Mouse (Mus musculus): Measurements from ENCODE around the gene Elob.
A peak's percentile ranks its signal among the peaks of the same experiment; 100 is the strongest.

The Elob gene

DNA sequence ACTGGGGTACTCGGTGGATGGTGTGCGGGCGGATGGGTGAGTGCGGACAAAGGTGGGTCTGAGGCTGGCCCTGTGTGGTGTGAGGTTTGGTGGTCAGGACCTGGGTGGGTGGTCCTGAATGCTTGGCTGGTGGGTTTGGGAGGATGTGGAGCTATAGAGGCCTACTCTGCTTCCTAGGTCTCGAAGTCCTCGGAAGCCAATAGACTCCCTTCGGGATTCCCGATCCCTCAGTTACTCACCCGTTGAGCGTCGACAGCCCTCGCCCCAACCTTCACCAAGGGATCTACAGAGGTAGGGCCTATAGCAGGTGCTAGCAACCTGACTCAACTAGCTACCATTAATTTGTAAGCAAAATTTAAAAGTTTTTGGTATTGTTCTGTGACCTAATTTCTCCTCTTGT is 5.3 kb downstream of the Elob start:
- DNase-seq (ENCODE audit: low spot score), result no peak

DNA sequence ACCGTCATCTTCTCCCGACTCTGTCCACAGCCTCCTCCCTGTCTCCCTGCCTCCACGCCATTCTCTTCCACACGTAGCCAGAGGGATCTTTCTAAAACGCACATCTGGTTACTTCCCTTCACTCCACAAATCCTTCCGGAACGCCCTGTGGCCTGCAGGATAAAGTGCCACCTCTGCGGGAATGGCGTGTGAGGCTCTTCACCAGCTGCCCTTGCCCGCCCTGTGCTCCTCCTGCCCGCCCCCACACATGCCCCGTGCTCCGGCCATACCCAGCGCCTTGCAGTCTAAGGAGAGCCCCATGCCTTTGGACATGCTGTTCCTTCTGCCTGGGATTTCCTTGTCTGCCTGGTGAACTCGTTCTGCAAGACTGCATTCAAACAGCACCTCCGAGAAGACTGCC is 5.9 kb downstream of the Elob start:
- no peak for DNase-seq (ENCODE audit: low spot score)

DNA sequence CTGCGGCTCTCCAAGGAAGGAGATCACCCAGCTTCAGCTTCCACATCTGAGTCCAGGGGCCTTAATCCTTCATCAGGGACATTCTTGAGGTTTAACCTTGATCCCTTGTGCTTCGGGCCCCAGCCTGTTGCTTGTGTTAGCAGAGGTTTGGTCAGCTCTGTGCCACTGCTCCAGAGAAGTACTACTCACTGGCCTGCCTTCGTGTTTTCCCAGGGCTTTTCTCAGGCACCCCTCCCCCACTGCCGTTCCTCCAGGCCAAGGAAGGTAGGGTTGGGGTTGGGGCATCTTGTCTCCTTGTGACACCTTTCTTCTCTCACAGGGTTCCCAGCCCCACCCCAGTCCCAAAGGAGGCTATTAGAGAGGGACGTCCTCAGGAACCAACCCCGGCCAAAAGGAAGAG is 6.8 kb downstream of the Elob start:
- no peak for DNase-seq (ENCODE audit: low spot score)

DNA sequence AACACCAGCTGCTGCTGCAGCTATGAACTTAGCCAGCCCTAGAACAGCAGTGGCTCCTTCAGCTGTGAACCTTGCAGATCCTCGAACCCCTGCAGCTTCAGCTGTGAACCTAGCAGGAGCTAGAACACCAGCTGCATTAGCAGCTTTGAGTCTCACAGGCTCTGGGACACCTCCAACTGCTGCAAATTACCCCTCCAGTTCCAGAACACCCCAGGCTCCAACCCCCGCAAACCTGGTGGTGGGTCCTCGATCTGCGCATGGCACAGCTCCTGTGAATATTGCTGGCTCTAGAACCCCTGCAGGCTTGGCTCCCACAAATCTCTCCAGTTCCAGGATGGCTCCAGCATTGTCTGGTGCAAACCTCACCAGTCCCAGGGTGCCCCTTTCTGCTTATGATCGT is 8.2 kb downstream of the Elob start:
- DNase-seq (ENCODE audit: low spot score), result no peak

DNA sequence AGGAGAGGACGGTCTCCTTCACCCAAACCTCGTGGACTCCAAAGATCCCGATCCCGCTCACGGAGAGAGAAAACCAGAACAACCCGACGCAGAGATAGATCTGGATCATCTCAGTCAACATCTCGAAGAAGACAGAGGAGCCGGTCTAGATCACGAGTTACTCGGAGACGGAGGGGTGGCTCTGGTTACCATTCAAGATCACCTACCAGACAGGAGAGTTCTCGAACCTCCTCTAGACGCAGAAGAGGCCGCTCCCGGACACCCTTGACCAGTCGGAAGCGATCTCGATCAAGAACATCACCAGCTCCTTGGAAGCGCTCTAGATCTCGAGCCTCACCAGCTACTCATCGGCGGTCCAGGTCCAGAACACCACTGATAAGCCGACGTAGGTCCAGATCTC is 9.7 kb downstream of the Elob start:
- DNase-seq (ENCODE audit: low spot score), result no peak

DNA sequence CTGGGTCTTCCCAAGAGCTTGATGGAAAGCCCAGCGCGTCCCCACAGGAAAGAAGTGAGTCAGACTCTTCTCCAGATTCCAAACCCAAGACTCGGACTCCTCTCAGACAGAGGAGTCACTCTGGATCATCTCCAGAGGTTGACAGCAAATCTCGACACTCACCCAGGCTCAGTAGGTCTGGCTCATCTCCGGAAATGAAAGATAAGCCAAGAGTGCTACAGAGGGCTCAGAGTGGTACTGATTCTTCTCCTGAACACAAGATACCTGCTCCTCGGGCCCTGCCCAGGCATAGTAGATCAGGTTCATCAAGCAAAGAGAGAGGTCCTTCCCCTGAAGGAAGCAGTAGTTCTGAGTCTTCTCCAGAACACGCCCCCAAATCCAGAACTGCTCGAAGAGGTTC is 10.4 kb downstream of the Elob start:
- no peak for DNase-seq (ENCODE audit: low spot score)

DNA sequence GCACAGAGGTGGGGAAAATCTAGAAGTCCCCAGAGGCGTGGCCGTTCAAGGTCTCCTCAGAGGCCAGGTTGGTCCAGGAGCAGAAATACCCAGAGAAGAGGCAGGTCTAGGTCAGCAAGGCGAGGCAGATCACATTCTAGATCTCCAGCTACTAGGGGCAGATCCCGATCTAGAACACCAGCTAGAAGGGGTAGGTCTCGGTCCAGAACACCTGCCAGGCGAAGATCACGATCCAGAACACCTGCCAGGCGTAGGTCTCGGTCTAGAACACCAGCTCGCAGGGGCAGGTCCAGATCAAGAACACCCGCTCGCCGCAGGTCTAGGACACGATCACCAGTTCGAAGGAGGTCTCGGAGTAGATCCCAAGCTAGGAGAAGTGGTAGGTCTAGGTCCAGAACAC is 13.3 kb downstream of the Elob start:
- DNase-seq (ENCODE audit: low spot score), result no peak

DNA sequence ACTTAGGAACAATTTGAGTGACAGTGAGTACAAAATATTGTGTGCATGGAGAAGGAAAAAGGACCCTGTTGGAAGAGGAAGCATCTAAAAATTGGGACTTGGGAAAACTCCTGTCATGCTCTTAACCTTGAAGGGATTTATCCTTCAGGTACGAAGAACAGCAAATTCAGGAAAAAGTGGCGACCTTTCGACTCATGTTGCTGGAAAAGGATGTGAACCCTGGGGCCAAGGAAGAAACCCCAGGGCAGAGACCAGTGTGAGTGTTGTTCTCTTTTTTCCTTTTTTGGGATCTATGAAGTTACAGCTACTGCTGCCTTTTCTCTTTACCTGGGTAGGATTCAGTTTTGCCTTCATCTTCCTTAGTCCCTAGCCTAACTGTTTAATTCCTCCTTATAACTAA is 21.0 kb downstream of the Elob start:
- DNase-seq (ENCODE audit: low spot score), result no peak

DNA sequence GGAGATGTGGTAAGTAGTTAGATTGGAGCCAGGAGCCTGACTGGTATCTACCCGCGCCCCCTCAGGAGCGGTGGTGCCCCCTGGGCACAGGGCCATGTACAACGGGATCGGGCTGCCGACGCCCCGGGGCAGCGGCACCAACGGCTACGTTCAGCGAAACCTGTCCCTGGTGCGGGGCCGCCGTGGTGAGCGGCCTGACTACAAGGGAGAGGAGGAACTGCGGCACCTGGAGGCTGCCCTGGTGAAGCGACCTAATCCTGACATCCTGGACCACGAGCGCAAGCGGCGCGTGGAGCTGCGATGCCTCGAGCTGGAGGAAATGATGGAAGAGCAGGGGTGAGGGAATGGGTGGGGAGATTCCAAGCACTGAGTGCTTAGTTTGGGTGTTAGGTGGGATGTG is 22.1 kb downstream of the Elob start:
- DNase-seq (ENCODE audit: low spot score), result no peak

DNA sequence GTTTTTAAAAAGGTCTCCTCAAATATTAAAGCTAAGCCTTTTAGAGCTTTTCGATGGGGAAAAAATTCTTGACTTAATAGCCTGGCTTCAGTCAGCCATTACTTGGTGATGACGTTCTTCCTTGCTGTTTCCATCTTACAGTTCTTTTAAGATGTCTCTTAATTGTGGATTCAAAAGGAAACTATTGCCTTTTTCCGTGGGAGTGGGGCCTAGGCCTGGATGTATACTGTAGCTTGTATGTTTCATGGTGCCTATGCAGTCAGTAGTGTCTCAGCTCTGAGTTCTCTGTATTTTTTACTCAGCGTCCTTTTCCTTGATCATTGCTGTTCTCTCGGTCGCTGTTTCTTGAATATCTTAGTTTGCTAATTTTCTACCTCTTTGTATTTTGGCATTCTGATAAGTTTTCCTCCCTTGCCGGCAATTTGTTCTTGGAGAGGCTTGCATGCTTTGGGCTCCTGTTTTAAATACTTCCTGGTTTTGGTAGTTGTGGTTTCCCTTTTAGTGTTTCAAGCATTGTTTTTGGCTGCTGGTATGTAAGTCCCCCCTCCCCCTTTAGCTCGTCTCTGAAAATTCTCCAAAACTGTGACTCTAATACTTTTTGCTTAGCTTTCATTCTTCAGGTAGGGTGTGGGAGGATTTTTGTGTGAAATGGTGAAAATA is 24.4 kb downstream of the Elob start:
- DNase-seq (ENCODE audit: low spot score), result no peak

DNA sequence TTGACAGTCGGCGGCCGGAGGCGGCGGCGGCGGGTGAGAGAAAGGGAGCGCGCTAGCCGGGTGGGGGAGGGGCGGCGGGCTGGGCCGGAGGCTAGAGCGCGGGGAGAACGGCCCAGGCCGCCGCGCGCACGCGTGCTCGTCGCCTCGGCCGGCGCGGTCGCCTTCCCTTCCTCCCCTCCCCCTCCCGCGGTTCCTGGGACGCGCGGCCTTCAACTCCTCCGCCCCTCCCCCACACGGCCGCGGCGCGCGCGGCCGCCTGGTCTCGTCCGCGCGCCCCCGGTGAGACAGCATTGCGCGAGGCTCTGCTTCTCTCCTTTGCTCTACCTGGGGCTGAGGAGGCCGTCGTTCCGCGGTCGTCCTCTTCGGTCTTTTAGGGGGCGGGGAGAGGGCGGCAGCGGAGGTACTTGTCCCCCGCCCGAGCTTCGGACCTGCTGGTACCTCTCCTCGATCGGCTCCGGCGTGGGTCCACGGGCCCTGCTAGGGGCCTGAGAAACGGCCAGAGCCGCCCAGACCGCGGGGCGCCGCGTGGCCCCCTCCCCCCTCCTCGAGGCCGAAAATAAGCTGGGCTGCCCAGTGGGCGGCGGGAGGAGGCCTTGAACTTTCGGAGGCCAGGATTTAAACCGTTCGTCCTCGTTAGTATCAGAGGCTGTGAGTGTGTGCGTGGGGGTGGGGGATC is 25.4 kb downstream of the Elob start:
- peak; percentile 53 for DNase-seq (ENCODE audit: low spot score)

DNA sequence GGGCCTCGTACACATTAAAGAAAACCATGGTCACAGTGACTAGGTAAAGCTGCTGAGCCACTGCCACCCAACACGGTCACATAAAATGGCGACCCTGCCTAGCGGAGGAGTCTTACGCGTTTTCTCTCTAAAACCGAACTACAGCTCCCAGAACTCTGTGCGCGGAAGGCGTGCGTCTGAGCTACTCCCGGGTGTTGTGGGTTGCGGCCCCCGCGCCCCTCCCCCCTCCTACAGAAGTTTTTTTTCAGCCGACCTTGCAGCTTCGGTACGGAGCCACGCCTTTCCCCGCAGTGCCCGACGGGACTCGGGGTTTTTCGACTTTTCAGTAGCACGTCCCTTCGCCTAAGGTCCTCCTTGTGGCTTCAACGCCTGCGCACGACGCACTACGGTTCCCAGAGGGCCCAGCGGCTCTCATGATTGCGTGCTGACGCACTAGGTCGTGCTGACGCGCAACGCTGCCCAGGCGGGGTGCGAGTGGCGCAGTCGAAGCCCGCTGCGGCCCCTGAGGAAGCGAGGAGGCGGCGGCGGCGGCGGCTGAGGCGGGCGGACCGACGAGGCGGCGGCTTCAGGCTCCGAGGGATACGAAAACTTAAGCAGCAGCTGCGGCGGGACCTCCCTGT is 26.1 kb downstream of the Elob start:
- peak; percentile 97 for DNase-seq (ENCODE audit: low spot score)

DNA sequence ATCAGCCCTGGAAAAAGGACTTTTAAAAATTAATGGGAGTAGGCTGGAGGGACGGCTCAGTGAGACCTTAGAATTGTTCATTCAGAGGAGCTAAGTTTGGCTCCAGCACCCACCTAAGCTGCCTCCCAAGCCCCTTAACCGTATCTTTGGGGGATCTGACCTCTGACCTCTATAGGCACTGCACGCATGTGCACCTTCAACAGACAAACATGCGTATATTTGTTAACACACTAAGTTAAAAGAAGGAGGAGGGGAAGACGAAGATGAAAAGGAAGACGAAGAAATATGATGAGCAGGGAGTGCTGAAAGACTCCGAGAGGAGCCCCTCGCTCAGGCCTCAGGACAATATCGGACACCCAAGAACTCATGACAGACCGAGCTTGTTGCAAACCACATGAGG is 27.3 kb downstream of the Elob start:
- no peak for DNase-seq (ENCODE audit: low spot score)

DNA sequence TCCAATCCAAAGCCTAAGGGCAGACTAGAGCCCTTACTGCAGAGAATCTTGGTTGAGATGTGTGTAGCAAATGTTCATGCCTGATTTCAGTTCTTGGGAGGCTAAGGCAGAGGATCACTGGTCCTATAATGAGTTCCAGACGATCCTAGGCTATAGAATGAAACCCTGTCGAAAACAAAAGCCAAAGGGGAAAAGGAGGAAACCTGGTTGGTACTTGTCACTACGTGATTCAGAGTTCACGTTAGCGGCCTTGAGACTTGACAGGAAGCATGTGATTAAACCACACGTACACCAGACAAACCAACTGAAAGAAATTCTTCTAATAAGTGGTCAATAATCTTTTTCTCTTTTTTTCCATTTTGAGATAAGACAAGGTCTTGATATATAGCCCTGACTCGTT is 31.6 kb downstream of the Elob start:
- no peak for DNase-seq (ENCODE audit: low spot score)

DNA sequence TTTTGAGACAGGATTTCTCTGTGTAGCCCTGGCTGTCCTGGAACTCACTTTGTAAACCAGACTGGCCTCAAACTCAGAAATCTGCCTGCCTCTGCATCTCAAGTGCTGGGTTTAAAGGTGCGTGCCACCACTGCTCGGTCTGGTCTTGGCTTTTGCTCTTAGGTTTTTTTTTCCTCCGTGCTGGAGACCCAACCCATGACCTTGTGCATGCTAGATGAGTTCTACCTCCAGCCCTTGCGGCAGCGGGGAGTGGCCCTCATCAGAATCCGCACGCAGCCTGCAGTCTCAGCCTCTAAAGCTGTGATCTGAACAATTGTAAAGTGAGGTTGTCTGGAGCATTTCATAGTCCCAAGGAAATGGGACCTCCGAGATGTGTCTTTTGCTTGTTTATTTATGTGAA is 33.6 kb downstream of the Elob start:
- DNase-seq (ENCODE audit: low spot score), result no peak

DNA sequence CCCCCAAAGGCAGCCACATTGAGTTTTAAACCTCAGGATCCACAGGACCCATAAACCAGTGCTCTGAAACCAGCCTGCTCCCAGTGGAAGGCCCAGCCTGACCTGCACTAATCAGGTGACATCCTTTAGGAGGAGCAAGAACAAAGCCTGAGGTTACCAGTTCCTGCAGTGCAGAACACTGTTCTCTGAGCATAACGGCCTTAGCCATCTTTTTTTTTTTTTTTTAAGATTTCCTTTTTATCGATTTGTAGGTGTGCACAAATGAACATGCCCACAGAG is 37.9 kb downstream of the Elob start:
- no peak for DNase-seq (ENCODE audit: low spot score)

DNA sequence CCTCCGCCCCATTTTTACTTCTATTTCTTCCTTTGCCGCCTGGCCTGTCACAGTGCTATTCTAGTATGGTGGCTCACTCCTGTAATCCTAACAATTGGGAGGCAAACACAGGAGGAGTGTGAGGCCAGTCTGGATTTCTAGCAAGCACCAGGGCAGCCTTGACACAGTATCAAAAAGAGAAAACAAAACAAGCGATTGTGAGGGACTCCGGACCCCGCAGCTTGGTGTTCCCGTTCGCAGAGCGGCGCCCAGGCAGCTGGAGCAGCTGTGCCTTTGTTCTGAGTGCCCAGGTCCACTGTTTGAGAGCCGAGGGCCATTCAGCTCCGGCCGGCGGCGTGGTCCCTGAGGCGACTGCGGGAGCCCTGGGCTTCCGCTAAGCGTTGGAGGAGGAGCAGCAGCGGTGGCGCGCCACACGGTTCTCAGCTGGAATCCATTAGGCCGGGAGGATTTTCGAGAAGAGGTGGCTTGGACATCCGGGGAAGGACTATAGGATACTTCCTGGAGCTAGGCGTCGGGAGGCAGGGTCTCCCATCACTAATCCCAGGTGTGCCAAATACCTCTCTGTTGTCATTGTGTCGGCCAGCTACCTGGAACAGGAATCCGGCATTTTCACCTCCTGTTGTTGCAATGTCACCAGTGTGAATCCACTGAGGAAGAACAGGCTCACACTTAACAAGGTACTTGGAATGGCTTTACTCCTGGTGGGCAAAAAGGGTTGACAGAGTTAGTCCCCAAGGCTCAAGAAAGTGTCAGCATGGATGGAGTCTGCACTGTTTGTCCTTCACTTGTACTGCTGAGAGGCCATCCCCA is 38.5 kb downstream of the Elob start, which contains the start of gene Srrm2:
Gene Srrm2, plus strand, starts transcription at position 264 of the 810 bp plus-strand sequence.
- DNase-seq (ENCODE audit: low spot score), result peak; percentile 27

DNA sequence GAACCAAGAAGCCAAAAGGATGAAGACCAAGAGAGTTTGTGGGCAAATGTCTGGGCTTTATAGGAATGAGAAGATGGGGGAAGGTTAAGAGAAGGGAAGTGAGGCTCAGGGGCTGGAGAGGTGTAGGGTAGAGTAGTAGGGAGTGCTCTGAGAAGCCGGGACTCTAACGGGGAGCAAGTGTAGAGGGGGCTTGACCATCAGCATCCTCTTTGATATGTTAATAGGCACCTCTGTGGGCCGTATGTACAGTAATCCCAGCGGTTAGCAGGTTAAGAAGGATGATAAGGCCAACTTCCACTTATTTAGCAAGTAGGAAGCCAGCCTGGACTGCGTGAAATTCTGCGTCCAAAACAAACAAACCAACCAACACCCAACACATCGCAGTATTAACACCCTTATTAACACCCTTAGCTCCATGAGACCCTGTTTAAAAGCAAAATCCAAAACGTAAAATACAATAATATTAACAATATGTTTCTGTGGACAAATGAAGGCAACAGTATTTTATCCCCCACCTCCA is 39.1 kb downstream of the Elob start:
- no peak for DNase-seq (ENCODE audit: low spot score)

DNA sequence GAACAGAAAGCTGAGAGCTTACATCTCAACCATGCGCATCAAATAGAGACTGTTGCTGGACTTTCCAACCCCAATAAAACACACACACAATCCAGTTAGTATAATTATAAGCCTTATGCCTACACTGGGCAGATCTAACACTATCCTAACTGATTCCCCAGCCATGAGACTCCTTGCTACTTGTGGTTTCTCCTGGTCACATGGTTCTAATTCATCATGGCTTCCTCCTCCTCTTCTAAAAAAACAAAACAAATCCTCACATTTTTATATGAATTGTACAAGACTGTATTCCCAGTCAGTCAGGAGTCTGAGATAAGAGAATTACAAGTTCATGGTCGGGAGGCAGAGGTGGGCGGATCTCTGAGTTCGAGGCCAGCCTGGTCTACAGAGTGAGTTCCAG is 40.0 kb downstream of the Elob start:
- DNase-seq (ENCODE audit: low spot score), result no peak

DNA sequence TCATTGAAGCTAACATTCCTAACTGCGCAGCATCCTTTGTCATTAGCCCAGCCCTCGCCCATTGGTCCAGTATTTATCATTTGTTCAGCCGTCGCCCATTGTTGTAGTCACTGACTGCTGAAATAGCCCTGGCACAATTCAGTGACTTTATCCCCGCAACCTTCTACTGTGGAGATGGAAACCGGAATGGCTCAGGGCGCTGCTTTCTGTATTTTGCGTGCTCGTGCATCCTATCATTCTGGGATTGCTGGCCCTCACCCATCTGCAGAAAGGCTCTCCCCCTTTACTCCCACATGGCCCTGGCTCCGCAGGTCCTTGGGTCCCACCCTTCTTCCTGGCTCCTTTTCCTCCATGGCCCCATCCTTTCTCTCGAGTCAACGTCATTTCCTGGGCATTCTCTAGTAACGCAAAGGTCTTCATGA is 42.4 kb downstream of the Elob start:
- DNase-seq (ENCODE audit: low spot score), result no peak

DNA sequence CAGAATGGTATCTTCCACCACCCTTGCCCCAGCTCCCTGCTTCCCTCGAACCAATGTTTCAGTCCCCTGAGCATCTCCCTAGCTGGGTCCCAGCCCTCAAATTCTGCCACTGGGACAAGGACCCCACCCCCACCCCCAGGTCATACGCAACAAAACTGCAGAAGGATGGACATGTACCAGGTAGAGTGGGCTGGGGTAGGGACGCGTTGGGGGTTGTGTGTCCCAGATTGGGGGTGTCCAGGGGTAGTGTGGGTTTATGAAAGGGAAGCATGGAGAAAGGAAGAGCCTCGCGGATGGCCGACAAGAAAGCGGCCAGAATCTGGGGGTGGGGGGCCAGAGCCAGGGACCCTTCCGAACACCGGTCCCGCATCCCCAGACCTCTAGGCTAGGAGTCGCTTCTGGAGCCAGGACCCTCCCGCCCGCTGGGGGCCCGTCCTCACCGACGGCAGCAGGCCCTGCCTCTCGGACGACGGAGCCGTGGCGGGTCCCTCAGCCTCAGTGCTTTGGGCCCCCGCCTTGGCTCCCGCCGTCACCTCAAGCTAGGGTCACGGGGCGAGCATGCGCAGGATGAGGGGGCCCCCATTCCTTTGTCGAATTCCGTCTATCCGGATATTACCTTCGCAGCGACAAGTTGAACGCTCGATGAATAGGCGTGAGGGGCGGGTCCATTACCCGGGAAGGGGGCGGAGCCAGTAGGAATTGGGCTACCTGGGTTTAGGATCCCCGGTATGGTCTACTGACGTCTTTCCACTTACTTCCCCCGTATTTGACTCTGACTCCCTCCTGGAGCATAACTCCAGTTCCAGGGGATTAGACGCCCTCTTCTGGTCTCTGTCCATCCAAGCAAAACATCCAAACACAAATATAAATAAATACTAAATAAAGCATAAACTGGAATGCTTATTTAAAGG is 43.1 kb downstream of the Elob start, which contains the start of gene Flywch2:
Gene Flywch2, minus strand, starts transcription at position 521 of the 911 bp plus-strand sequence.
- peak; percentile 87 for DNase-seq (ENCODE audit: low spot score)

DNA sequence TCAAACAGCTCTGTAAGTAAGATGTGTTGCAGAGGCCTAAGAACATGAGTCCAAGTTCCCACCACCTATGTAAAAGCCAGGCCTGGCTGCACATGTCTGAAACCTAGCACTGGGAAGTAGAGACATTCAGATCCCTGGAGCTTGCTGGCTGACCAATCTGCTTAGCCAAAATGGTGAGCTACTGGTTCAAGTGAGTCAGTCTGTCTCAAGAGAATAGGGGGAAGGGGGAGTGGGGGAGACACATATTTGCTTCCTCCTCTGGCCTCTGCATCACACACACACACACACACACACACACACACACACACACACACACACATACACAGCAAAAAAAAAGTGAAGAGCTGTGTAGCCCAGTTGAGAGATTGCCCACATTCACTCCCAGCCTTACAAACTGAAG is 45.6 kb downstream of the Elob start:
- no peak for DNase-seq (ENCODE audit: low spot score)

Data from left cerebral cortex, adult 11 months (tissue).